Mouse (Mus musculus): ENCODE measurements around the gene Dera. TPM values are rescaled to one million over a fixed set of nuclear protein-coding genes. Genes with fewer than 3 reads are reported as not detected.

Dera gene
- total RNA-seq, 2 experiments from 2014 or later = 3.7 to 4.8 TPM

DNA sequence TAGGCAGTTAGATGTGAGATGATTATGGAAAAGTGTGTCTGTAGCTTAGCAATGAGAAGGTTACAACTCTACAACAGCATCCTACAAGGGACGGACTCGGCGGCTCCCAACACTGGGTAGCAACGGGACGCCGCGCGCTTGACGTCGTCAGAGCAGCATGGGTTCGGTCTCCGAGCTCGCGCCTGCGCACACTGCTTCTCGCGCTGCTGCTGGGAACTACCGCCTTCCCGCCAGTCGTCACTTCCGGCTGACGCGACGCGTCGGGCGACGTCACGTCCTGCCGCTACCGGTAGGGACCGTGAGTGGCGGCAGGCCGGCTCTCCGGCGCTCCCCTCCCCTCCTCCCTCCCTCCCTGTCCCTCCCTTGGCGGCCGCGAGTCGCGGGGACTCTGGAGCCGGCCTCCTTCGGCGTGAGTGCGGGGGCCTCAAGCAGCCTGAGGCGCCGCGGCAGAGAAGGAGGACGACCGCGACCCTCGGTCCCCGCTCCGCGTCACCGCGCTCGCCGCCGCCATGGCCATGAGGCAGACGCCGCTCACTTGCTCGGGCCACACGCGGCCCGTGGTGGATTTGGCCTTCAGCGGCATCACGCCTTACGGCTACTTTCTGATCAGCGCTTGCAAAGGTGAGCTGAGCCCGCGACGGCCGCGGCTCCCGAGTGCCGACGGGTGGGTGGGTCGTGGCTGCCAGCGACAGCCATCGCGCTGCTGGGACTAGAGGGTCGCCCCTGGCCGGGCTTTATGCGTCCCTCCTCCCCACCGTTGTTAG is 19.3 kb upstream of the Dera start, which contains the start of gene Strap:
TSS of gene Strap (plus strand) at position 233 of the 764 bp plus-strand sequence.
- H3K27ac ChIP-seq = peak within 1 kb of the TSS; percentile 83
- TF ChIP-seq CTCF (IDR thresholded peaks at IDR 0.05) = no peak; the same call in 1 of the 2 replicates
- peak within 1 kb of the TSS; percentile 99 for H3K4me3 ChIP-seq
- intact Hi-C loops (cut with DNase I) = no loop called here
- DNase-seq (ENCODE audit: extremely low spot score in 1 of 2, low spot score in 2 of 2) = peak; percentile 93 to 94

DNA sequence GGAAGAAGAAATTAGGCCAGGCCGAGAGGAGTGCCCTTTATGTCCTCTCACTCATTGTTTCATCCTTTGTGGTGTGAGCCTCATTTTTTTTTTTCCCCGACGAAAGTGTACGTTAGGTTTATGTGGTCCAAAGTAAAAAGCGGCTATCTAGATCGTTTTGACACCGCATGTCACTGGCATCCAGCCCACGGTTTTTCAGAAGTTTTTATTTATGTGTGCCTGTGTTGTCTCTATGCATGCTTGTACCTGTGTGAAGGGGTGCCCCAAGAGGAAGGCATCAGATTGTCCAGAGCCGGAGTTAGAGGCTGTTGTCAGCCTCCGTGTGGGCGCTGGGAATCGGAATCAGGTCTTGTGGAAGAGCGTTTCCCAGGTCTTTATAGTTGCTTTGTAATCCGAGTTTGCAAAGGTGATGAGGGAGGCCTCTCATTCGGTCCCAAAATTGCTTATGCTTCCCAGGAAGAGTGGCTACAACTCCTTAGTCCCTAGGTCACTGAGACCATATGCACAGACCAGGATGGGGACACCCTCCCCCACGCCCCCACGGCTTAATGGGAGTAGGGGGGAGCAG is 18.6 kb upstream of the Dera start:
- intact Hi-C loops (cut with DNase I) = no loop called here
- H3K27ac ChIP-seq = peak overlapping the region; percentile 70; the same call in 1 of the 2 replicates

DNA sequence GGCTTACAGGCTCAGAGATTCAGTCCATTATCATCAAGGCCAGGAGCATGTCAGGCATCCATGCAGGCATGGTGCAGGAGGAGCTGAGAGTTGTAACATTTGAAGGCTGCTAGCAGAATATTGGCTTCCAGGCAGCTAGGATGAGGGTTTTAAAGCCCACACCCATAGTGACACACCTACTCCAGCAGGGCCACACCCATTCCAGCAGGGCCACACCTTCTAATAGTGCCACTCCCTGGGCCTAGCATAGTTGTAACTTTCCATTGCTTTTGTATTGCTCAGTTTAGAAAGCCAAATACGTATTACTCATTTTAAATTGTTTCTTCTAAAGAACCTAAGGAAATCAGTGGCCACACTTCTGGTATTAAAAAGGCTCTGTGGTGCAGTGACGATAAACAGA is 13.4 kb upstream of the Dera start:
- DNase-seq (ENCODE audit: extremely low spot score in 1 of 2, low spot score in 2 of 2) = no peak
- intact Hi-C loops (cut with DNase I) = no loop called here
- no peak for TF ChIP-seq CTCF (IDR thresholded peaks at IDR 0.05)
- no peak overlapping the region for H3K4me3 ChIP-seq
- no peak overlapping the region for H3K27ac ChIP-seq

More for the DNA sequence above, 18.6 kb upstream of the Dera start:
- H3K4me3 ChIP-seq = peak overlapping the region; percentile 99
- no peak for TF ChIP-seq CTCF (IDR thresholded peaks at IDR 0.05)
- DNase-seq (ENCODE audit: extremely low spot score in 1 of 2, low spot score in 2 of 2) = no peak

DNA sequence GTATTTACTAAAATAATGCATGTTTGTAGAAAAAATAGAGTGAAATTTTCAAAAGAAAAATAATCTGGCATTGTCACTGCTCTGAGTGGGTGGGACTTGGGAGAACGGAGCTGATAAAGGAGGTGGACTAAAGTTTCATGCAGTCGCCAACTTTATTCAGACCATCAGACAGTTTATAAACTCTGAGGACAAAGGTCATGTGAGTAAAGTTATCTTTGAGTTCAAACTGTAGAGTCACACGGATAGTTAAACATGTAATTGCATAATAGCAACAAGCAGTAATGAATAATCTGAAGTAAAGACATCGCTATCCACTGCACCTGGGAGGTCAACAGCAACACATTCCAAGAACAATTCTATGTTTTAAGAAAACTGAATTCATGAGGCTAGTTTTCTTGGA is 9.6 kb upstream of the Dera start:
- no peak for TF ChIP-seq CTCF (IDR thresholded peaks at IDR 0.05)
- no peak for DNase-seq (ENCODE audit: extremely low spot score in 1 of 2, low spot score in 2 of 2)
- Histone ChIP-seq H3K27ac (no peak overlapping the region), H3K4me3 (no peak overlapping the region)
- intact Hi-C loops (cut with DNase I) = no loop called here

DNA sequence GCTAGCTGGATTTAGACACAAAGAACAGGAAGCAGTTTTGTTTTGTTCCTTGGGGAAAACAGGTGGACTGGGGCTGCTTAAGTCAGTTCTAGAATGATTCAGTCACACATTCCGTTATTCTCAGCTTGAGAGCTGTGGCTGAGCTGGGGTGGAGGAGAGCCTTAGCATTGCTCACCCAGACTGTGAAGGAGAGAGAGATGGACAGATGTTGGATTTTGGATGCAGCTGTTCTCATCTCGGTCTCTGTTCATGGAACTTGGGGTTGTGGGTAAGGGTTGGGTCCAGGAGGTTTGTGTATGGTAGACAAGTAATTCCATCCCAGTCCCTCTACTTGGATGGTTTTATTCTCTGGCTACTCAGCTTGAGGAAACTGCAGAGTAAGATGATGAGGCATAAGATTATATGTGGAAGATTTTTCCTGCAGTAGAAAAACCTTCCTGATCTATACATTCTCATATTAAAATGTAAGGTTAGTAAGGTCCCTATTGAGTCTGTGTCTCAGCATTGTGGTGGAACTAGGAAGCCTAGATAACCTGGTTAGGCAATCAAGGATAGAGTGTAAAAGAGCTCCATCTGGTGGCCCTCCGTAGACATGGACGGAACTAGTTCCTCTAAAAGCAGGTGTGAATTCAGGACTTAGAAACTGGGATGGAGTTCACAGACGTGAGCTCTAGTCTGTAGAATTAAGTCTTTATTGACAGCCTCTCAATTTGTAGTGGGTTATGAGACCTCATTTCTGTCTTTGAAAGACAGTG is 7.0 kb upstream of the Dera start:
- Histone ChIP-seq H3K27ac (no peak overlapping the region), H3K4me3 (no peak overlapping the region)
- peak; percentile 62 for TF ChIP-seq CTCF (IDR thresholded peaks at IDR 0.05)
- DNase-seq (ENCODE audit: extremely low spot score in 1 of 2, low spot score in 2 of 2) = no peak
- intact Hi-C loops (cut with DNase I) = no loop called here

DNA sequence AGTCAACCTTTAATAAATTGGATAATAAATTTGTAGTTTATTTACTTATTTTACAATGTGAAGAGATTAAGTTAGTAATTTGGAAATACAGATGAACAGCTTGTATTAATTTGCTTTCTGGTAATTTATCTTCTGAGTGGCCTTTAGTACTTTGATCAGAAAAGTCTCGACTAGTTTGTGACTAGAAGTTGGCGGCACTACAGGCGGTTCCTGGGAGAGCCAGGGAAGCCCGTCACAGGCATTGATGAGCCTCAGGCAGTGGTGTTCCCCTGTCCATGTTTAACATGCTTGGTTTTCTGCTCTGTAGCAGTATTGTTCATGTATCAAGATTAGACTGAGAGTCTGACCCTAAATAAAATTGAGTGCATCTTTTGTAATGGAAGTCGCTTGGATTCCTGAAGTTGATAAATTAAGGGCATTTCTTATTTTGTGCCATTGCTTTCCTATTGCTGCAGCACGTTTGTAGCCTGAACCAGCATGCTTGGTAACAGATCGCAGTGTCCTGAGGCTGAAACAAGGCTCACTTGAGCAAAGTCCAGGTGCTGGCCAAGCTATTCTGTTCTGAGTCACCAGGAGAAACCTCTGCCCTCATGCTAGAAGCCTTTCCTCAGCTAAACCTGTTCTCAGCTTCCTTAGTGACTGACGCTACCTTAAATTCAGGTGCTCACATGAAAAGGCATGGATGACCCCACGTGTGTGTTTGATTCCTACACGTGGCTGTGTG is 2.6 kb upstream of the Dera start:
- DNase-seq (ENCODE audit: extremely low spot score in 1 of 2, low spot score in 2 of 2) = no peak
- no peak for TF ChIP-seq CTCF (IDR thresholded peaks at IDR 0.05)
- Histone ChIP-seq H3K4me3 (no peak overlapping the region), H3K27ac (no peak overlapping the region)
- intact Hi-C loops (cut with DNase I) = loop anchor here (10.0 kb wide), 1 partner anchor 1823 kb away; no protein-coding TSS in a partner anchor

DNA sequence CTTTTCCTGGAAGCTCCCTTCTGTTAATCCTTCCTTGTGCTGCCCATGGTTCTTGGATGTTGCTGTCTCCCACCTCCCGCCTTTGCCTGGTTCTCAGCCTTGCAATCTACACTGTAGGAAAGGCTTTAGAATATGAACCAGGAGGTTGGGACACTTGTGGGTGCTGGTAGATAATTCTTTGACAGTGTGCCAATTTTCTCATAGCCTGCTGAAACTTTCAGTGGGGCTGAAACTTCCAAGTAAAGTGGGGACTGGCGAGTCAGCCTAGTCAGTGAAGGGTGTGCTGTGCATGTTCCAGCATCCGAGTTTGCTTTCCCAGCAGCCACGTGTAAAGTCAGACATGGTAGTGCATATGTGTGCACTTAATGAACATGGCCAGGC is 2.1 kb upstream of the Dera start:
- TF ChIP-seq CTCF (IDR thresholded peaks at IDR 0.05) = no peak
- intact Hi-C loops (cut with DNase I) = loop anchor here (10.0 kb wide), 1 partner anchor 1823 kb away; no protein-coding TSS in a partner anchor
- Histone ChIP-seq H3K4me3 (no peak overlapping the region), H3K27ac (no peak overlapping the region)
- DNase-seq (ENCODE audit: extremely low spot score in 1 of 2, low spot score in 2 of 2) = no peak

DNA sequence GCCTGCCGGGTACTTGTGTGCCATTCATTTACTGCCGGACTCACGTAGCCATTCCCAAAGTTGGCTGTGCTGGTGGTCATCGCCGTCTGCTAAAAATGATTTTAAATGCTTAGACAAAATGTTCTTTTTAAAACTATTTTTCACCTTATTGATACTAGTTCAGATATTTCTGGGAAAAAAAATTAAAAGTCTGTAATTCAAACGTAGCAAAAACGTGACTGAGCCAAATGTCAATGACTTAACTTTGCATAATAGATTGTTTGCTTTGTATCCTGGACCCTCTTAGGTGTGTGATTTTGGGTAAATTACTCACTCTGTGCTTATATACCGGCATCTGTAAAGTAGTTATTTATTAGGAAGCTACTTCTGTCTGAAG is 499 bp downstream of the Dera start:
- Histone ChIP-seq H3K27ac (no peak overlapping the region), H3K4me3 (peak overlapping the region; percentile 66)
- intact Hi-C loops (cut with DNase I) = loop anchor here (5.0 to 10.0 kb wide), 3 partner anchors 117 to 1820 kb away; no protein-coding TSS in a partner anchor
- TF ChIP-seq CTCF (IDR thresholded peaks at IDR 0.05) = no peak
- no peak for DNase-seq (ENCODE audit: extremely low spot score in 1 of 2, low spot score in 2 of 2)

DNA sequence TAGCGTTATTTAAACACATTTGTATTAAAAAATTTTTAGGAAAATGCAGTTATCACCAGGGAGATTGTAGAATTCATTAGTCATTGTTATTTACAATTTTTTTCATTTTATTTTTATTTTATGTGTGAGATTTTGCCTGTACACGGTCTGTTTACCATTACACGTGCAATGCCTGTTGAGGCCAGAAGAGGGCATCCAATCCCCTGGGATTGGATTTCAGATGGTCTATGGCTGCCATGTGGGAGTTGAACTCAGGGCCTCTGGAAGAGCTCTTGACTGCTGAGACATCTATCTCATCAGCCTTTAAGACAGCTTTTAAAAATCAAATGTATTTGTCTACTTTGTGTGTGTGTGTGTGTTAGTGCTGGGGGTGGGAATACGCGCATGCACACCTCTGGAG is 2.0 kb downstream of the Dera start:
- peak; percentile 81 for TF ChIP-seq CTCF (IDR thresholded peaks at IDR 0.05)
- DNase-seq (ENCODE audit: extremely low spot score in 1 of 2, low spot score in 2 of 2) = no peak
- Histone ChIP-seq H3K27ac (no peak overlapping the region), H3K4me3 (no peak overlapping the region)
- intact Hi-C loops (cut with DNase I) = loop anchor here (5.0 to 10.0 kb wide), 3 partner anchors 116 to 1818 kb away; no protein-coding TSS in a partner anchor

DNA sequence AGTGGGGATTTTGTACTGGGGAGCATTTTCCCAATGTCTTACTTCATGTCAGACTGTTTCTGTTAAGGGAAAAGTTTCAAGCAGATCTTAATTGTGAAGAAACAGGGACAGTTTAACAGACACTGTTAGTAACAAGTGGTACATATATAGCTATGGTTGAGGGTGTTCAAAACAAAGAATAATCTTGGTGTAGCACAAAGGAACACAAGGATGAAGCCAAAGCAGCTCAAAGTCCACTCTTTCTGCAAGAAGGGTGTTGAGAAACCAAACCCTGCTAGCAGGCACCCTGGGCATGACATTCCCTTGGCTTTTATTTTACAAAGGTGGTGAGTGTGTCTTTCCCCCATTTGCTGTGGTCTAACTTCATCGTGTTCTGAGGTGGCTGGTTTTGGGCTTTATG is 3.5 kb downstream of the Dera start:
- no peak for DNase-seq (ENCODE audit: extremely low spot score in 1 of 2, low spot score in 2 of 2)
- TF ChIP-seq CTCF (IDR thresholded peaks at IDR 0.05) = no peak
- Histone ChIP-seq H3K27ac (no peak overlapping the region), H3K4me3 (no peak overlapping the region)
- intact Hi-C loops (cut with DNase I) = loop anchor here (5.0 to 10.0 kb wide), 3 partner anchors 114 to 1817 kb away; no protein-coding TSS in a partner anchor

DNA sequence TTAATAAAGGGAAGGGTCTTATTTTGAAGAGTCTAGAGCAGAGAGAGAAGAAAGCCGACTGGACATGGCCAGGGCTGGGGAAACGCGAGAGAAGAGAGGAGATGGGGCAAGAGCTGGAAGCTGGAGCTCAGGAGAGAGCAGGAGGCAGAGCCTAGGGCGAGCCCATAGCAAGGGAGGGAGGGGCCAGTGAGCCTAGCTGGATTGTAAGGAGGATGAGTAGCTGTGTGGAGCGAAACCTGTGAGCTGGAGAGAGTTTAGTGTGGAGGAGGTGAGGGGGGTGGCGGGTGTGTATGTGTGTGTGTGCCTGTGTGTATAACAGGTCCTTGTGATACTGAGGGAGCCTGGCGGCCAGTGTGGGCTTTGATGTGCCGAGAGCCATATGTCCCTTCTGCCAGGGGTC is 5.3 kb downstream of the Dera start:
- H3K4me3 ChIP-seq = no peak overlapping the region
- intact Hi-C loops (cut with DNase I) = loop anchor here (5.0 to 10.0 kb wide), 3 partner anchors 113 to 1815 kb away; no protein-coding TSS in a partner anchor
- DNase-seq (ENCODE audit: extremely low spot score in 1 of 2, low spot score in 2 of 2) = no peak
- H3K27ac ChIP-seq = no peak overlapping the region
- no peak for TF ChIP-seq CTCF (IDR thresholded peaks at IDR 0.05)

All from left cerebral cortex, adult 2 months (tissue).